Mouse (Mus musculus) MEL (cell line): Measurements from ENCODE around the gene 1700109H08Rik.

Source experiments
- CTCF ChIP-seq, 3 experiments: IDR thresholded peaks in 2 of 3; conservative IDR thresholded peaks in 1 of 3; 2 replicates each; pipeline ENCODE4 v1.5.1; 2011 to 2012; ENCODE audit warnings: low read length in 3 of 3, low read depth in 2 of 3, mild to moderate bottlenecking in 2 of 3, improper control_type of control experiment in 1 of 3, inconsistent platforms in 1 of 3, mixed read lengths in 1 of 3, moderate library complexity in 1 of 3; ENCODE audit not compliant: control insufficient read depth in 1 of 3, insufficient read depth in 1 of 3, poor library complexity in 1 of 3, severe bottlenecking in 1 of 3
- ELF1 ChIP-seq: IDR thresholded peaks from 2 replicates; pipeline ENCODE4 v1.6.1; 2014; ENCODE audit warnings: low read depth, mild to moderate bottlenecking, inconsistent platforms, low read length, improper control_type of control experiment, moderate library complexity
- EP300 ChIP-seq, 2 experiments: IDR thresholded peaks; 2 replicates each; pipeline ENCODE4 v1.6.1; 2011; ENCODE audit warnings: improper control_type of control experiment in 2 of 2, low read length in 2 of 2, low read depth in 1 of 2, mild to moderate bottlenecking in 1 of 2
- MXI1 ChIP-seq: IDR thresholded peaks from 2 replicates; pipeline ENCODE4 v1.6.1; 2011; ENCODE audit warnings: mild to moderate bottlenecking, low read depth, low read length, improper control_type of control experiment
- USF2 ChIP-seq, 2 experiments: IDR thresholded peaks; 2 replicates each; pipeline ENCODE4 v1.6.1; 2011 to 2012; ENCODE audit warnings: improper control_type of control experiment in 2 of 2, low read length in 2 of 2, borderline replicate concordance in 1 of 2, inconsistent platforms in 1 of 2, low read depth in 1 of 2, mild to moderate bottlenecking in 1 of 2; ENCODE audit not compliant: insufficient read depth in 1 of 2
- ZNF384 ChIP-seq: IDR thresholded peaks from 2 replicates; pipeline ENCODE4 v1.6.1; 2012; ENCODE audit warnings: low read depth, mild to moderate bottlenecking, inconsistent platforms, low read length, improper control_type of control experiment

GRCm38 (mm10) chr5:3577939-3578338 is 6.6 kb downstream of the 1700109H08Rik start:
- TF ChIP-seq ZNF384 (no peak), MXI1 (no peak), CTCF (IDR thresholded peaks at IDR 0.05 in 2 of 3, conservative IDR thresholded peaks at IDR 0.05 in 1 of 3; ENCODE audit: control insufficient read depth in 1 of 3, insufficient read depth in 1 of 3, low read depth in 2 of 3, low read length in 3 of 3, poor library complexity in 1 of 3, severe bottlenecking in 1 of 3) (no peak), EP300 (IDR thresholded peaks at IDR 0.05; ENCODE audit: low read depth in 1 of 2, low read length in 2 of 2) (no peak), USF2 (IDR thresholded peaks at IDR 0.05; ENCODE audit: borderline replicate concordance in 1 of 2, insufficient read depth in 1 of 2, low read depth in 1 of 2, low read length in 2 of 2) (no peak), ELF1 (no peak)
